Mouse (Mus musculus) stomach, embryonic 16.5 days (tissue): ENCODE measurements around the gene Nudt3. TPM values are rescaled to one million over a fixed set of nuclear protein-coding genes. Genes with fewer than 3 reads are reported as not detected.

Source experiments
- ATAC-seq: fragments of 200-750 bp; cut with Nextera tagmentation; 2 replicates; pipeline ENCODE4 v1.8.0; 2017; ENCODE audit warnings: moderate number of reproducible peaks, moderate TSS enrichment; ENCODE audit not compliant: insufficient read depth, low FRiP score
- H3K27ac ChIP-seq: fragments of 300-500 bp; sonication (generic); 2 replicates; pipeline ENCODE4 v1.5.1; 2014; ENCODE audit warnings: low read length
- H3K27me3 ChIP-seq: fragments of 300-500 bp; sonication (generic); 2 replicates; pipeline ENCODE4 v1.6.1; 2014; ENCODE audit warnings: low read length, control low read depth, mixed read lengths; ENCODE audit not compliant: control insufficient read depth, insufficient read depth
- H3K36me3 ChIP-seq: fragments of 300-500 bp; sonication (generic); 2 replicates; pipeline ENCODE4 v1.6.1; 2014; ENCODE audit warnings: low read length; ENCODE audit not compliant: control insufficient read depth, insufficient read depth
- H3K4me1 ChIP-seq: fragments of 300-500 bp; sonication (generic); 2 replicates; pipeline ENCODE4 v1.6.1; 2014; ENCODE audit warnings: low read length, control low read depth, mixed read lengths; ENCODE audit not compliant: control insufficient read depth, insufficient read depth
- H3K4me2 ChIP-seq: fragments of 300-500 bp; sonication (generic); 2 replicates; pipeline ENCODE4 v1.6.1; 2014; ENCODE audit warnings: low read depth, low read length, mixed read lengths
- H3K4me3 ChIP-seq: fragments of 300-500 bp; sonication (generic); replicated peaks from 2 replicates; pipeline ENCODE4 v1.5.1; 2014; ENCODE audit warnings: mild to moderate bottlenecking, low read length
- H3K9ac ChIP-seq: fragments of 300-500 bp; sonication (generic); 2 replicates; pipeline ENCODE4 v1.6.1; 2014; ENCODE audit warnings: low read length
- H3K9me3 ChIP-seq: fragments of 300-500 bp; sonication (generic); replicated peaks from 2 replicates; pipeline ENCODE4 v1.6.1; 2016; ENCODE audit warnings: low read length, control low read depth; ENCODE audit not compliant: control insufficient read depth
- WGBS: fragments of 180-500 bp; shearing (Covaris S2); extraction: QIAGEN DNeasy Blood & Tissue Kit; methylation state at CpG from one replicate; pipeline ENCODE4 v1.1.7; 2014; 5-methylcytosine and 5-hydroxymethylcytosine counted together
- polyA plus RNA-seq: library from polyadenylated mRNA; unstranded; fragments of >200 nt; fragmentation: Nextera tagmentation; extraction: Ambion mirVana; gene quantifications from 2 replicates; pipeline ENCODE4 v1.2.1, GENCODE M21; 2015

The Nudt3 gene
- polyA plus RNA-seq, 1 experiment from 2014 or later: 63.1 TPM

DNA sequence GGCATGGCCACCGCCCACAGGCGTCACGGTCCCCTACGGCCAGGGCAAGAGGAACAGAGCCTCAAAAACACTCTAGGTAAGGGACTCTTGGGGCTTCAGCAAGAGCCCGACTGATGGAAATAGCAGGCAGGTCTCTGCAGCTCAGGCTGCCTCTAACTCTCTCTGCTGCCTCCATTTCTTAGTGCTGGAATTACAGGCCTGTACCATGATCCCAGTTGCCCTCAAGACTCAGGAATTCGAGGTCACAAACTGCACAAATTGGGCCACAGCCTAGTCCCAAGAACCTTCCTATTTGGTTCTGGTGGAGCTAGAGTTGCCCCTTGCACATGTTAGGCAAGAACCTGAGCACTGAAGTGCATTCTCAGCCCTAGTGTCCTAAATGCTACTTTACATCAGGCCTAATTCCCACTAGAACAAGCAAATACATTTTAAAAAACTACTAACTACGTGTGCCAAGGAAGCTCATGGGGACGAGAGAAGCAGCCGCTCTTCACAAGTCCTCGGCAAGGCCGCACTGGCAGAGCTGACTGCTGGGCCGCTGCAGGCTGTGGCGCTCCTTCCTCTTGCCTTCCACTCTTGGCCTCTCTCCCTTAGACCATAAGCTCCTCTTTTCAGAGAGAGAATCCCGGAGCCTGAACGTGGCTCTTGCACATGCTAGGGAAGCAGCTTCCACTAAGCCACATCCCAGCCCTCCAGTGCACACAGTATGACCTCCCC is 27.5 kb downstream of the Nudt3 start:
- H3K4me3 ChIP-seq: no peak overlapping the region
- H3K36me3 ChIP-seq: peaks cover 16% of the 10 kb centered on the region; the same call in 1 of the 2 replicates
- ATAC-seq: no peak
- H3K27ac ChIP-seq: no peak overlapping the region
- no peak overlapping the region for H3K4me2 ChIP-seq
- no peaks in the 10 kb centered on the region for H3K27me3 ChIP-seq
- H3K9me3 ChIP-seq: no peaks in the 10 kb centered on the region
- H3K9ac ChIP-seq: no peak overlapping the region
- H3K4me1 ChIP-seq: no peaks in the 10 kb centered on the region
- 87% methylated on average over 15 of the region's 15 CpGs for WGBS

DNA sequence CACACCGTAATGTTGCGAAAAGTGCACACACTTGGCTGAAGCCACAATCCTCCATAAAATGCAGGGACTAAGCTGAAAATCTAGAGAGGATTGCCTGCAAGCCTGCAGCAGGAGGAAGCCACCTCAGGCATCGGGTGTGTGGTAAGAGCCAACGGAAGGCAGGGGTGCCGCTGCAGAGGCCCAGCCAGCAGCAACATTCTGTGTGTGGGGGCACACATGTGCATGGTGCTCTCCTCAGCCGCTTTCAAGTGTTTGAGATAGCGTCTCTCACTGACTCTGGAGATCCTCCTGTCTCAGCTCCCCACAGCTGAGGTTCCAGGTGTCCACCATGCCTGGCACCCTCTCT is 30.8 kb downstream of the Nudt3 start:
- peaks cover 16% of the 10 kb centered on the region; the same call in 1 of the 2 replicates for H3K36me3 ChIP-seq
- no peak overlapping the region for H3K9ac ChIP-seq
- H3K27me3 ChIP-seq: no peaks in the 10 kb centered on the region
- no peak overlapping the region for H3K27ac ChIP-seq
- no peak overlapping the region for H3K4me2 ChIP-seq
- 94% methylated on average over 7 of the region's 7 CpGs for WGBS
- 0 out of 2 replicates have a peak, but pooled peaks cover 5% of the 10 kb centered on the region for H3K4me1 ChIP-seq
- H3K4me3 ChIP-seq: no peak overlapping the region
- no peaks in the 10 kb centered on the region for H3K9me3 ChIP-seq
- no peak for ATAC-seq

DNA sequence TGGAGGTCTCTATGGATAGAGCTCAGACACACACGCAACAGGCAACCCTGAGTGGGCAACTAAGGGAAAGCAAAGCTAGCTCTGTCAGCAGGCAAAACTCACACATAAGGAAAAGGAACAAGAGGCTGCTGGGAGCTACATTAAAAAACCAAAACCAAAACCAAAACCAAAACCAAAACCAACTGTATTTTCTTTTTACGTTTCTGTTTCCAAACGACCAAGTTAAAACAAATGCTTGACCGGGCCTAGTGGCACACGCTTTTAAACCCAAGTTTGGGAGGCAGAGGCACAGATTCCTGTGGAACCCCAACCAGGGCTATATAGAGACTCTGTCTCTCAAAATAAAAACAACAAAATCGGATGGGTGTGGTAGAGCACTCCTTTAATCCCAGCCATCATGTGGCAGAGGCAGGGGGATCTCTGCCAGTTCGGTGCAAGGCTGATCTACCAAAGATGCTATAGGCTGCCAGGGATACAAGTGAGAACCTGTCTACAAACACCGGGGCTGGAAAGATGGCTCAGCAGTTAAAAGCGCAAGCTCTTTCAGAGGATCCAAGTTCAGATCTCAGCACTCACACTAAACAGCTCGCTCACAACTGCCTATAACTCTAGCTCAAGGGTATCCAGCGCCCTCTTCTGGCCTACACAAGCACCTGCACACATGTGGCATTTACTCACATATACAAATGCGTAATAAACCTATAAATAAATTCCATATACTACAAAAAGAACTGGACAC is 31.3 kb downstream of the Nudt3 start:
- Histone ChIP-seq H3K4me1 (0 out of 2 replicates have a peak, but pooled peaks cover 5% of the 10 kb centered on the region), H3K27me3 (no peaks in the 10 kb centered on the region), H3K9ac (no peak overlapping the region), H3K4me3 (no peak overlapping the region), H3K36me3 (peaks cover 16% of the 10 kb centered on the region; the same call in 1 of the 2 replicates), H3K27ac (no peak overlapping the region), H3K9me3 (no peaks in the 10 kb centered on the region), H3K4me2 (no peak overlapping the region)
- no peak for ATAC-seq
- 88% methylated on average over 12 of the region's 12 CpGs for whole genome bisulfite sequencing

DNA sequence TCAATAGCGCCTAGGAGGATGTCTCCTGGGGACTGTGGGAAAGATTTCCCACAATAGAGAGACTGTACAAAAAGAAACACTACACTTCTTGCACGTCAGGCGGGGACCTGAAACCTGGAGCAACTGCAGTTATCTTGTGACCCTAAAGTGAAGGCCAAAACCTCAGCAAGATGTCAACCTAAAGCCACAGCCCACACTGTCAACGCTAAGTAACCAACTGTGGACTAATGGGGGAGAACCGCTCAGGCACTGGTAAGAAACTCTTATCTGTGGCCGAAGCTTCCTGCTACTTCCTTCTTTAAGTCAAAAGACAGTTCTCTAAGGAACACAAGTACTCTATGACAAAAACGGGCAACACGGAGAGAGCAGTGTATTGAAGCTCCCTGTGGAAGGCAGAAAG is 35.1 kb downstream of the Nudt3 start:
- Histone ChIP-seq H3K9me3 (no peaks in the 10 kb centered on the region), H3K4me1 (0 out of 2 replicates have a peak, but pooled peaks cover 5% of the 10 kb centered on the region), H3K36me3 (peaks cover 7% of the 10 kb centered on the region; the same call in 1 of the 2 replicates), H3K4me3 (no peak overlapping the region), H3K4me2 (no peak overlapping the region), H3K27ac (no peak overlapping the region), H3K9ac (no peak overlapping the region), H3K27me3 (no peaks in the 10 kb centered on the region)
- WGBS: 68% methylated on average over 8 of the region's 8 CpGs
- no peak for ATAC-seq

DNA sequence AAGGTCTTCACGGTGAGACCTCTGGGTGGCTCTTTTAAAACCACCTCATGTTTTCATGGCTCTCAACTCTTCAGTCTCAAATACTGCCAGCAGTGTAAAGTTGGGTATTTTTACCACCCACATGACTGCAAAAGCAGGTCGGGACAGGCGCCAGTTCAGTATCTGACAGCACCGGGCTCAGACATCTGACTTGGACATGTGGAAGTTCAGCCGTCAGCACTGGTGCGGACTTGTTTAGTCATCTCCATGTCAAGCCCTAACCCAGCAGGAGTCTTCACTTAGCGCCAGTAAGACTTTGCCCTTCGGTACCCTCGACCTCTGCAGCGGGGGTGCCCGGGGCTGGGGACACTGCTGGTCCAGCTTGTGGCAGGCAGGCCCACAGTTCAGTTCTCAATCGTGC is 36.0 kb downstream of the Nudt3 start:
- 0 out of 2 replicates have a peak, but pooled peaks cover 5% of the 10 kb centered on the region for H3K4me1 ChIP-seq
- no peak overlapping the region for H3K4me3 ChIP-seq
- H3K27ac ChIP-seq: peak overlapping the region; percentile 27; the same call in 1 of the 2 replicates
- no peaks in the 10 kb centered on the region for H3K27me3 ChIP-seq
- 0 out of 2 replicates have a peak, but pooled peaks cover 1% of the 10 kb centered on the region for H3K36me3 ChIP-seq
- no peak overlapping the region for H3K9ac ChIP-seq
- H3K4me2 ChIP-seq: no peak overlapping the region
- no peak for ATAC-seq
- no peaks in the 10 kb centered on the region for H3K9me3 ChIP-seq
- 84% methylated on average over 12 of the region's 12 CpGs for WGBS

DNA sequence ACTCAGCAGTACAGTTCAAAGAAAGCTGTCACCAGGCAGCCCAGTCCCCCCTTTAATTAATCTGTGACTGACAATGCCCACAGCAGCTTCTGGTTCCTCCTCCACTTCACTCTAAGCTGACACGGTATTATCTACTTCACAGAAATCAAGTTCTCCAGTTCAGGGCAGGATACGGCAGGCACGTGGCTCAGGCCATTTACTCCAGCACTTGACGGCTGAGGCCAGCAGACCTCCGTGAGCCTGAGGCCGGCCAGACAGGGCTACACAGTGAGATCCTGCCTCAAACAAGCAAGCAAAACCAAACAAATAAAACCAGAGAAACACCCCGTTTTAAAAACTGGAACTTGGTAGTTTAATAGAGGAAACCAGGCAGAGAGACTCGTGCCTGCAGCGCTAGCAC is 36.6 kb downstream of the Nudt3 start:
- ATAC-seq: no peak
- no peak overlapping the region for H3K4me2 ChIP-seq
- H3K27me3 ChIP-seq: no peaks in the 10 kb centered on the region
- H3K9ac ChIP-seq: no peak overlapping the region
- H3K9me3 ChIP-seq: no peaks in the 10 kb centered on the region
- H3K27ac ChIP-seq: no peak overlapping the region; the same call in 1 of the 2 replicates
- H3K4me1 ChIP-seq: 0 out of 2 replicates have a peak, but pooled peaks cover 5% of the 10 kb centered on the region
- no peak overlapping the region for H3K4me3 ChIP-seq
- H3K36me3 ChIP-seq: no peaks in the 10 kb centered on the region
- 58% methylated on average over 9 of the region's 9 CpGs for WGBS

DNA sequence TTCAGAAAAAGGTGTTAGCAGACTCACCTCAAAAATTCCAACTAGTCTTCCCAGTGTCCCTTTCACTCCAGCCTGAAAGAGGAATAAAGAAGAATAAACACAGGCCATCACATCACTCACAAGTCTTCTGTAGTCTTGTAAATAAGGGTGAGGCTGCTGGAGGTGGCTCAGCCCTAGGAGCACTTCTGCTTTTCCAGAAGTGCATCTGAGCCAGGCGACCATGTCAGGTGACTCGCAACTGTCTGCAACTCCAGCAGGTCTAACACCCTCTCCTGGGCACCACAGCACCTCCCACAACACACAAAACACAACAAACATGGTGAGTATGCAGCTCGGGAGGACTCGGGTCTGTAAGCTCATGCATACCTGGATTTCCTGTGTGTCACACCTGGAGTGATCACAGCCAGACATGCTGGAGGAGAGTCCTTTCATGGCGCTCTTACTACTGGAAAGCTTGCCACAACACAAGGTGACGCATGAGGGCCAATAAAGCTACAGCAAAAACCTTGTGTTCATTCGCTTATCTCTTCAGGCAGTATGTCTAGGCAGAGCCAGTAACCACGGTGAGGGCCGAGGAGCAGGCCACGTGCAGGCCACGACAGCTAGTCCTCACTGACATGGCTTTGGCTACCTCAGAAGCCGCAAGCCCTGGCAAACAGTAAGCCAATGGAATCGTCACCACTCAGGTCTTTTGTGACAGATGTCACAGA is 40.0 kb downstream of the Nudt3 start:
- WGBS: 79% methylated on average over 13 of the region's 13 CpGs

DNA sequence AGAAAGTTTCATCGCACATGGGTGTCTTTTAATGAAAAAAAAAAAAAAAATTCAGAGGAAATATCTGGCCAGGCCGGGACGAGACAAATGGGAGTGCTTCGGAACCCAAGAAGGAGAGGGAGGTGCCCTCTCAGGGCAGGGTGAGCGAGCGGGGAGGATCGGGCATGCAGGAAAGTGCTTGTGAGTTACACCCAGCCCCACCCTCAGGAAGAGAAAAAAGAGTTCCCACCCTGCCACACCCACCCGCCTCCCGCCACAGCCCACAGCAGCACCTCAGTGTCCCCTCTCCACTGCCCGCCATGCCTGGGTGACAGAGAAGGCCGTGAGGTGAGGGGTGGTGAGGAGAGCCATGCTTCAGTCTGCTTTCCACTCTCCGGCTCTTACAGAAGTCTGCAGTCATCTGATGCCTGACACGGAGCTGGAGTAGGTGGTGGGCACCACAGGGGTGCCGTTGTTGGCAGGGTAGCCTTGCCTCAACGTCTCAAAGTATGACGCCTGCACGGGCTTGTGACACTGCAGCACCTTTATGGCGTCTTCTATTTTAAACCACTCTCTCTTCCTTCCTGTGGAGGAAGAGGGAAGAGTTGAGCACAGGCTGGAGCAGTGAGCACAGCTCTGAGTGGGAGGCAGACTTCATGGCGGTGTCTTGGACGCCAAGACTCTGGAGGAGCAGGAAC is 42.8 kb downstream of the Nudt3 start:
- no peak overlapping the region for H3K27ac ChIP-seq
- no peak overlapping the region for H3K9ac ChIP-seq
- no peaks in the 10 kb centered on the region for H3K27me3 ChIP-seq
- no peak overlapping the region for H3K4me2 ChIP-seq
- 0 out of 2 replicates have a peak, but pooled peaks cover 6% of the 10 kb centered on the region for H3K36me3 ChIP-seq
- peaks cover 3% of the 10 kb centered on the region for H3K4me1 ChIP-seq
- ATAC-seq: no peak
- no peaks in the 10 kb centered on the region for H3K9me3 ChIP-seq
- WGBS: 75% methylated on average over 20 of the region's 20 CpGs
- H3K4me3 ChIP-seq: no peak overlapping the region

More for the DNA sequence above, 40.0 kb downstream of the Nudt3 start:
- no peak overlapping the region for H3K4me2 ChIP-seq
- 0 out of 2 replicates have a peak, but pooled peaks cover 3% of the 10 kb centered on the region for H3K36me3 ChIP-seq
- no peak for ATAC-seq
- H3K4me3 ChIP-seq: no peak overlapping the region
- no peaks in the 10 kb centered on the region for H3K9me3 ChIP-seq
- 0 out of 2 replicates have a peak, but pooled peaks cover 5% of the 10 kb centered on the region for H3K4me1 ChIP-seq
- H3K27me3 ChIP-seq: no peaks in the 10 kb centered on the region
- H3K9ac ChIP-seq: no peak overlapping the region
- no peak overlapping the region for H3K27ac ChIP-seq
